ENCODE assay signal across 8 mouse cellular contexts in genomic region chr2:151972880-151973594, GRCm38 (mm10). TPM values are rescaled to one million over a fixed set of nuclear protein-coding genes. Genes with fewer than 3 reads are reported as not detected.
A peak's percentile ranks its signal among the peaks of the same experiment; 100 is the strongest.
DNase-seq lines count a peak whose midpoint lies in the region; ATAC-seq and TF ChIP-seq lines count a peak whose summit lies in the region.
"Had no signal": no experiment of that assay in that cellular context is flagged by ENCODE, and none has a peak within 500 bp of the region (broad histone marks: within the 10 kb centered on the region; RNA-seq: fewer than 3 reads in every experiment).

No protein-coding gene starts in this region.

- H3K27me3 ChIP-seq in ES-Bruce4 (ENCODE audit: control insufficient read depth, insufficient read depth, low read length, poor library complexity, severe bottlenecking): no peaks in the 10 kb centered on the region
- H3K27me3 ChIP-seq in forebrain, postnatal 0 days (ENCODE audit: insufficient read depth, low read length): no peaks in the 10 kb centered on the region
- peaks cover 15% of the 10 kb centered on the region for H3K27me3 ChIP-seq in limb, embryonic 15.5 days
- H3K27me3 ChIP-seq in midbrain, embryonic 15.5 days (replicated peaks): no peaks in the 10 kb centered on the region

- H3K4me1 ChIP-seq in ES-Bruce4 (ENCODE audit: control insufficient read depth, insufficient read depth, low read length): no peaks in the 10 kb centered on the region
- H3K4me1 ChIP-seq in forebrain, postnatal 0 days (ENCODE audit: insufficient read depth): peaks cover 14% of the 10 kb centered on the region
- peaks cover 48% of the 10 kb centered on the region for H3K4me1 ChIP-seq in limb, embryonic 15.5 days
- peaks cover 65% of the 10 kb centered on the region for H3K4me1 ChIP-seq in midbrain, embryonic 15.5 days

- no peak overlapping the region for H3K27ac ChIP-seq in ES-Bruce4 (ENCODE audit: insufficient read depth, low read length)
- no peak overlapping the region for H3K27ac ChIP-seq in forebrain, postnatal 0 days (ENCODE audit: low read depth, low read length)
- H3K27ac ChIP-seq in limb, embryonic 15.5 days: no peak overlapping the region
- H3K27ac ChIP-seq in midbrain, embryonic 15.5 days: peak overlapping the region; percentile 25; the same call in 1 of the 2 replicates

- peak overlapping the region; percentile 32 for H3K9ac ChIP-seq in ES-Bruce4 (ENCODE audit: low read depth, poor library complexity, severe bottlenecking)
- H3K9ac ChIP-seq in forebrain, postnatal 0 days: peak overlapping the region; percentile 41
- no peak overlapping the region for H3K9ac ChIP-seq in limb, embryonic 15.5 days
- H3K9ac ChIP-seq in midbrain, embryonic 15.5 days: peak overlapping the region; percentile 31

- H3K36me3 ChIP-seq in ES-Bruce4 (ENCODE audit: control insufficient read depth, insufficient read depth, low read length, poor library complexity, severe bottlenecking): no peaks in the 10 kb centered on the region
- no peaks in the 10 kb centered on the region; the same call in 1 of the 2 replicates for H3K36me3 ChIP-seq in forebrain, postnatal 0 days (ENCODE audit: insufficient read depth)
- peaks cover 9% of the 10 kb centered on the region; the same call in 1 of the 2 replicates for H3K36me3 ChIP-seq in limb, embryonic 15.5 days
- no peaks in the 10 kb centered on the region for H3K36me3 ChIP-seq in midbrain, embryonic 15.5 days (replicated peaks)

- peak overlapping the region; percentile 51 for H3K4me3 ChIP-seq in ES-Bruce4 (ENCODE audit: low read depth, low read length)
- H3K4me3 ChIP-seq in forebrain, postnatal 0 days (ENCODE audit: low read depth, low read length): peak overlapping the region; percentile 27
- peak overlapping the region; percentile 25 for H3K4me3 ChIP-seq in limb, embryonic 15.5 days
- H3K4me3 ChIP-seq in midbrain, embryonic 15.5 days: peak overlapping the region; percentile 37
- H3K4me3 ChIP-seq: erythroblast, embryonic 14.5 days had no signal

- TF ChIP-seq POLR2A in ES-Bruce4 (IDR thresholded peaks at IDR 0.05; ENCODE audit: insufficient read depth, low read length): no peak

- H3K9me3 ChIP-seq in ES-Bruce4 (replicated peaks; ENCODE audit: control insufficient read depth, insufficient read depth, low read length, poor library complexity, severe bottlenecking): no peaks in the 10 kb centered on the region
- no peaks in the 10 kb centered on the region for H3K9me3 ChIP-seq in forebrain, postnatal 0 days (ENCODE audit: low read length)
- no peaks in the 10 kb centered on the region for H3K9me3 ChIP-seq in limb, embryonic 15.5 days
- no peaks in the 10 kb centered on the region for H3K9me3 ChIP-seq in midbrain, embryonic 15.5 days

- no peak for TF ChIP-seq CTCF in ES-Bruce4 (IDR thresholded peaks at IDR 0.05; ENCODE audit: low read depth, low read length)
- TF ChIP-seq CTCF in forebrain, postnatal 0 days (IDR thresholded peaks at IDR 0.05; ENCODE audit: low read depth): no peak

- peak overlapping the region; percentile 52 for H3K4me2 ChIP-seq in forebrain, postnatal 0 days (ENCODE audit: low read depth)
- H3K4me2 ChIP-seq in limb, embryonic 15.5 days: peak overlapping the region; percentile 42
- H3K4me2 ChIP-seq in midbrain, embryonic 15.5 days: peak overlapping the region; percentile 66

- TF ChIP-seq EP300 in ES-Bruce4 (IDR thresholded peaks at IDR 0.05; ENCODE audit: insufficient read depth, low read depth, low read length): no peak

- DNase-seq in CD4-positive helper T cell, adult 2 months (ENCODE audit: low read depth, low spot score): peak; percentile 78
- peak; percentile 61 for DNase-seq in forebrain, postnatal 0 days
- DNase-seq in thymus, postnatal 36 days: peak; percentile 51 to 65
- no peak for DNase-seq in ovary, postnatal 36 days (ENCODE audit: low spot score)

- ATAC-seq in forebrain, postnatal 0 days: peak; percentile 21
- ATAC-seq in limb, embryonic 15.5 days (ENCODE audit: insufficient number of reproducible peaks, low FRiP score, low TSS enrichment, low read depth): no peak
- ATAC-seq in midbrain, embryonic 15.5 days (replicated peaks): peak; percentile 35

- WGBS in forebrain, postnatal 0 days: 21% methylated on average over 23 of the region's 23 CpGs
- WGBS in limb, embryonic 15.5 days: 26% methylated on average over 23 of the region's 23 CpGs
- 11% methylated on average over 23 of the region's 23 CpGs for WGBS in midbrain, embryonic 15.5 days

RNA-seq across cellular contexts. Expression of gene Fam110a, which starts 7.0 kb away (rescaled TPM):
- polyA plus RNA-seq in ES-Bruce4 (2011; ENCODE audit: insufficient read depth, insufficient read length, low read depth, missing spikeins): 13.6 and 14.4 TPM in 2 replicates
- 17.2 and 24.3 TPM in 2 replicates for total RNA-seq in forebrain, postnatal 0 days (2014; rRNA removed)
- 41.2 and 47.7 TPM in 2 replicates for polyA plus RNA-seq in forebrain, postnatal 0 days (2015; fragmentation: Nextera tagmentation; extraction: Ambion mirVana)
- polyA plus RNA-seq in limb, embryonic 15.5 days (2015; fragmentation: Nextera tagmentation; extraction: Ambion mirVana): 23.3 and 23.4 TPM in 2 replicates
- polyA plus RNA-seq in midbrain, embryonic 15.5 days (2015; fragmentation: Nextera tagmentation; extraction: Ambion mirVana): 61.2 and 62.8 TPM in 2 replicates

RNA-seq across cellular contexts. Expression of gene Slc52a3, which starts 23.3 kb away (rescaled TPM):
- 2.6 and 3.0 TPM in 2 replicates for polyA plus RNA-seq in ES-Bruce4 (2011; ENCODE audit: insufficient read depth, insufficient read length, low read depth, missing spikeins)
- total RNA-seq in forebrain, postnatal 0 days (2014; rRNA removed): 0.92 and 2.2 TPM in 2 replicates
- 2.0 TPM in 2 replicates for polyA plus RNA-seq in forebrain, postnatal 0 days (2015; fragmentation: Nextera tagmentation; extraction: Ambion mirVana)
- 8.4 and 9.7 TPM in 2 replicates for polyA plus RNA-seq in limb, embryonic 15.5 days (2015; fragmentation: Nextera tagmentation; extraction: Ambion mirVana)
- polyA plus RNA-seq in midbrain, embryonic 15.5 days (2015; fragmentation: Nextera tagmentation; extraction: Ambion mirVana): 1.3 and 2.2 TPM in 2 replicates
